Mouse (Mus musculus): ENCODE results near the gene Tfpi2.

The Tfpi2 gene

DNA sequence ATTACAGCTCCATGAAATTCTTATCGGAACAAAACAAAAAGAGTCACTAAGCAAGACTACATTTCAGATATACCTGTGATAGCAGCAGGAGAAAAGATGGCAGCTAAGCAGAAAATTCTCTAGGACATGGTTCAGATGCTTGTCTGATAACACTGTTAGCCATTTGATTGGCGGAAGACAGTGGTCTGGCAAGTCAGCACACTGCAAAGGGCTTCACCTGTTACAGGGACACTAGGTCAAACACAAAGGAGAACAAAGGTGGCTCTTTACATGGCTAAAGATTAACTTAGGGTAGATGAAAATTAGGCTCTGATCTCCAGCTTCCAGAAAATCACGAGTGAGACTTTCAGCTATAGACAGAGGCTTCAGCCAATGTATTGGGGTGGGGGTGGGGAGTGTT lies at the start of gene Tfpi2:
TSS of gene Tfpi2 (minus strand) at position 170 of the 400 bp plus-strand sequence.
- no peak for DNase-seq (ENCODE audit: low spot score in 2 of 2)

DNA sequence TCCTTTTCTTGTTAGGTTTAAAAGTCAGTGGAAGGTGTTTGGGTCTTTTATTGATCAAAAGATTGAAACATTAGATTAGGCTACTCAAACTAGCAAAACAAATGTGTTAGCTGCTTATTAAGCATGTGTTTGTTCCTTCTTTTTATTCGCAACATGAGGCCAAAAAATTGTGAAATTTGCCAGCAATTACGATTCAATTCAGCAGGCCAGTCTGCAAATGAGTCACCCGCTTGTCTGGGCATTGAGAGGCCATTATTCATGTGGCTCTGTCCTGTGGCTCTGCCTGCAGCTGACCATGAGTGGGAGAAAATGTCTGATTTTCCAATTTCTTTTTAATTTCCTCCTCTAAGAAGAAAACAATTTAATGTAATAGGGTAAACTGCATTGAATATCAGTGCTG lies 42.2 kb upstream of the Tfpi2 start:
- DNase-seq (ENCODE audit: low spot score in 2 of 2): no peak

DNA sequence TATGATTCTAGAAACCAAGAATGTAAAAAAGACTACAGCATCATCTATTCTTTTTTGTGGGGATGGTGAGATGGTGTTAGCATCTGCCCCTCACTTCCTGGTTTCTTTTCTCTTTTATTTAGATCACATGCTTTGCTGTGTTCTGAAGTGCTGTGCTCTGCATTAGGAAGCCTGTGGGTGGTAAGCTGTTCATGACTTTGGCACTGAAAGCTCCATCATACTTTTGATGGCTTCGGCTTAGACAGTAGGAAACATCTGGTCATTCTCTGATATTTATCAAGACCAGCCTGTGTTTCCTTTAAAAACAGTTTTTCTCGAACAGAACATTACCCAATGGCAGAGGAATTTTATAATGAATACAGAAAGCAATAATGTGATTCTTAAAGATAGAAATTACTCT lies 37.6 kb upstream of the Tfpi2 start:
- no peak for DNase-seq (ENCODE audit: low spot score in 2 of 2)

- no peak for DNase-seq (ENCODE audit: low spot score in 2 of 2)
Observed at GRCm38 (mm10) chr6:4022645-4023044, 33.9 kb upstream of the Tfpi2 start.

GRCm38 (mm10) chr6:4009548-4009947 lies 20.8 kb upstream of the Tfpi2 start:
- no peak for DNase-seq (ENCODE audit: low spot score in 2 of 2)

DNA sequence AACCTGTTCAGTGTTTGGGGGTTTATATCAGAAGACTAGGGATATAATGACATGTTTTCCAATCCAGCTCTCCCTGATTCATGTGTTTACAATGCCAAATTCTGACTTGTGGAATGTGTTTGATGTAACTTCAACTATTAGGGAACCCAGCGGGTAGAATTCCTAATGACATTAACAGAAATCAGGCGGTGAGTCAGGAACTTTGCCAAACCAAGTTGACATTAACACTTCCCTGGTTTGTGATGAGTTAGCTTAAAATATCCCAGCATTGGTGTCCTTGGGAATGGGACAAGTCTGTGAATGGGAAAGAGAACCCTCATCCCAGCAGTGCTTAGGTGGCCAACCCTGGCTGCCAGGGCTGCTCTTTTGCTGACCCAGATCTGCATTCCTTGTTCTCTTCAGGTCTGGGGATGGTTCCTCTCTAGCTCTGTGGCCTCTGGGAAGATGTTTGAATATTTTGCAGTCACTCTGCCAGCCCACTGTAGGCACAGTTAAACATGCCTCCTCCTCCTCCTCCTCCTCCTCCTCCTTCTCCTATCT lies 19.9 kb upstream of the Tfpi2 start:
- no peak for DNase-seq (ENCODE audit: low spot score in 2 of 2)

GRCm38 (mm10) chr6:4004808-4005207 lies 16.1 kb upstream of the Tfpi2 start:
- no peak for DNase-seq (ENCODE audit: low spot score in 2 of 2)

GRCm38 (mm10) chr6:4003890-4004306 lies 15.2 kb upstream of the Tfpi2 start, which contains the start of gene Gng11:
Gene Gng11 (plus strand): TSS chr6:4003904.
- DNase-seq (ENCODE audit: low spot score in 2 of 2): peak in 1 of 2 experiments; percentile 0

DNA sequence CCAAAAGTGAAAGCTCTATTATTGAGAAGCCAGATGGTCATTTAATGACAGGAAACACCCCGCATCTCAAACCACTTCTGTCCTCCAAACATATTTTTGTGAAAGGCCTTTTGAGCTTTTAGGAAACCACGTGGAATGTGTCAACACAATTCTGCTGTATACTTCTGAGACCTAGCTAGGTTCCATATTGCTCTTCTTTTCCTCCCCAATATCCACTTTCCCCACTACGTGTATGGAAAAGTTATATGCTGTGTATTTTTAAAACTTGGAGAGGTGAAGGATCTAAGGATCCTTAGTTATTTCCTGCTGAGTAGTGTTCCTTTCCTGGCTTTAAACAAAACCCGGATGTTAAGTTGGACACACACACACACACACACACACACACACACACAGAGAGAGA lies 14.7 kb upstream of the Tfpi2 start:
- no peak for DNase-seq (ENCODE audit: low spot score in 2 of 2)

- no peak for DNase-seq (ENCODE audit: low spot score in 2 of 2)
Observed at GRCm38 (mm10) chr6:4000716-4001115, 12.0 kb upstream of the Tfpi2 start.

GRCm38 (mm10) chr6:3999296-3999695 lies 10.6 kb upstream of the Tfpi2 start:
- no peak for DNase-seq (ENCODE audit: low spot score in 2 of 2)

DNA sequence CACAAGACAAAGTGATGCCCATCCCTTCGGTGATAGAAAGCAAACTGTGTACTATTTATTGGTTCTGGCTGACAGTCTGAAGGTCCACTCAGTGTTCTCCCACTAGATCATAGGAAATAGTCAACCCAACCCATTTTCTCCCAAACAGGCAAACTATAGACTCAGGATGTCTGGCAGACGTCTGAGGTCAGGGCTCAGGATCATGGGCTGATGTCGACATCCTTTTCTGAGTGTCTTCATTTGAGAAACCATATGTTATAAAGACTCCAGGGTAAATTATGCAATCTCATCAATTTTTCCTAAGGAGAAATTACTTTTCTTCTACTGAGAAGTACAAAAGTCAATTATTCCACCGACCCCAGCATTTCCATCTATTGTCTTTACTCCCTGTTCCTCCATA lies 9.4 kb upstream of the Tfpi2 start:
- no peak for DNase-seq (ENCODE audit: low spot score in 2 of 2)

DNA sequence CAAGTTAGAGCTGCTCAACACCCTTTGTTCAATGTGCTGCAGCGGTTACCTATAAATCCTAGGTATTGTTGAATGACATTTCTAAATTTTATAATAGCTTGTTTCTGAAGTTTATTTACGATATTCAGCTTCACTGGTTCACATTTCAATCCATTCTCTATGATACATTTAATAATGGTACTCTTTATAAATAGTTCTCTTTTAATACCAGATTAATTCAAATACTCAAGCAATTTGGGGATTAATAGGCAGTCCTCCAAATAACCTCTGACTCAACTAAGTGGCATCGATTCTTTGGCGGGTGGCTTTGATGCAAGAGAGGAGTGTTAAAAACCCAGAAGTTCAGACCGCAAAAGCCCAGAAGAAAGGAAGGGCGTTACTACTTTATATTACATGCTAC lies 4.8 kb upstream of the Tfpi2 start, which contains the start of gene Gngt1:
TSS of gene Gngt1 (plus strand) at position 301 of the 400 bp plus-strand sequence.
- no peak for DNase-seq (ENCODE audit: low spot score in 2 of 2)

GRCm38 (mm10) chr6:3982661-3983284 lies 5.9 kb downstream of the Tfpi2 start:
- DNase-seq (ENCODE audit: low spot score in 2 of 2): no peak

DNA sequence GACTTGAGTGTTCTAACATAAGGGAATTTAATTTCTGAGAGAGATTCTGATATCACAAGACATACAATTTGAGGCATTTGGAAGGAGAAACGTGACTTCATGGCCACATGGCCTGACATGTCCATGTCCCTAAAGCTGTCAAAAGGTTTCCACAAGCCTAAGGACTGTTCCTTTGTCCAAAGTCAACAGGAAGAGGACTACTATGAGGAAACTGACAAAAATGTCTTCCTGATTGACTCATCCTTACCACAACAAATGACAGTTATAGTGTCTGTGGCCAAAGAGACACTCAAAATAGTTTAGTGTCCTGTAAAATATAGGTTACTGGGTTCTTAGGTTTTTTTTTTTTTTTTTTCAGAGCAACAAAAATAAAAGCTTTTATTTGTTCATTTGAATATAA lies 15.0 kb downstream of the Tfpi2 start:
- no peak for DNase-seq (ENCODE audit: low spot score in 2 of 2)

DNA sequence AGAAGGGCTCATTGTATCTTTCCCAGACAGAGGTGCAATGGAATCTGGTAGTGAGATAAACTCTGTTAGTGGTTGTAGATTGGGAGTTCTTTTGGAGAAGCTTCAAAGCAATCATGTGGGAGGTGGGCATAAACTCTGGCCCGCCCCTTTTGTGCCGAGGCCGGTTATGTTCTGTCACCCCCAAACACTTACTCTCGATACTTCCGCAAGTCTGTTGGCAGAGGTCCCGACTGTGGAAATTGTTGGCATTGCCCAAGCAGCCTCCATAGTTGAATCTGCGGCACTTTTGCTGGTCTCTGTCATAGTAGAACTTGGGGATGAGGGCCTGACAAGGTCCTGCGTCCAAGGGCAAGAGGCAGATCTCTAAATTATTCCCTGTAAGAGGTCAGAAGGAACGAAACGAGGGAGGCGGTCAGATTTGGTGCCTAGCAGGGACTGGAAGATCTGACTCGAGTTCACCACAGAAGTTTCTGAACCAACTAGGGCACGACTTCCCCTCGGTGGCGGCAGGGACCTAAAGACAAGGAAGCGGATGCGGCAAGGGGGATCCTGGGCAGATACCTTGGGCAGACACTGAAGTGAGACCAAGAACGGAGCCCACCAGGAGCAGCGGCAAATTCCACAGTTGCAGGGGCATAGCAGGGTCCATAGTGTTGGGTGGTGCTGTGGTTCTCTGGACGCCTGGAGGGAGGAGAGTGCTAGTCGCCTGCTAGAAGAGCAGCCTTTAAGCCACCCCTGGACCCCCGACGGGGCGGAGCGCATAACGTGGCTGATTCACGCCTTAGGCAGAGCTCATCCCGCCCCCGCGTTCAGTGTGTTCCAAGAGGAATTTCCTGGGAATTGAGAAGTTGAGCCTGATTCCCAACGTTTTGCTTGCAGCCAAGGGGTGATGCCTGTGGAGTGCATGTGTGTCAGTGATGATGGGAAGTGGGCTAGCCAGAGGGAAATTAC lies 20.8 kb downstream of the Tfpi2 start:
- DNase-seq (ENCODE audit: low spot score in 2 of 2): no peak

DNA sequence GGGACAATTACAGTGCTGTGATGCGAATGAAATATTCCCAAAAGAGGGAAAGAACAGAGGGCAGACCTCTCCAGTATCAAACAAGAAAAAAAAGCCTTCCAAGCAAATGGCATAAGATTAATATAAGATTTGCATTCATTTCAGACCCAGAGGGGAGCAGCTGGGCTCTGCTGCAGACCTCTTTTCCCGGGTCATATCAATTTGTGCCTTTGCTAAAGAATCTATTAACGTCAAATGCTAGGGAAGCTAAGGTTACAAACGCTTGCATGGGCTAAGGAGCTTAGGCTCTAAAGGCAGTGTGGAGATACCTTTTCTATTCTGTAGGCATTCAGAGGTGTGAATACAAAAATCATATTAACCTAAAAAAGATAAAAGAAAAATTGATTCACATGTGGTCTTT lies 33.8 kb downstream of the Tfpi2 start:
- no peak for DNase-seq (ENCODE audit: low spot score in 2 of 2)

DNA sequence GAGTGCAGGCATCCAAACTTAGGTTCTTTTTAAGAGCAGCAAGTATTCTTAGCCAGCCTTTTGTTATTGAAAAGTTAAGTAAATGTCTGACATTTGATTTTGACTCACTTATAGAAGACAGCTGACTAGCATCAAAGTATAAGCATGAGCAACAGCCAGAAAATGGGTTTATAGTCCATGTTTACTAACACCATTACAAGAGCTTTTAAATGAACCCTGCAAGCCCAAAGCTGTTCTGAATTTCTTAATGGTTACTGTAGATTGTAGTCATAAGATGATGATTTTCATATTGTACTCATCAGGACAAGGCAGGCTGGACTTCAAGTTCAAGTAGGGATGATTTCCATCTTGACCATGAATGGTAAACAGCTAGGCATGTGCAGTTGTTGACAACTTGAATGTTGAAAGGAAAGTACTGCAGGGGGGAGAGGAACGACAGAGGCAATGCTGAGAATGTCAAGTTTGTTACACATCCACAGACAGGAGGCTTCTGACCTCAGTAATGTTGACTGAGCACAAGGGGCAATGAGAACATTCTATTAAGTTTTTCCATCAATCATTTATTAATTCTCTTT lies 52.5 kb downstream of the Tfpi2 start:
- no peak for DNase-seq (ENCODE audit: low spot score in 2 of 2)

- DNase-seq (ENCODE audit: low spot score in 2 of 2): no peak
Observed at GRCm38 (mm10) chr6:3935606-3936005, 53.1 kb downstream of the Tfpi2 start.

DNA sequence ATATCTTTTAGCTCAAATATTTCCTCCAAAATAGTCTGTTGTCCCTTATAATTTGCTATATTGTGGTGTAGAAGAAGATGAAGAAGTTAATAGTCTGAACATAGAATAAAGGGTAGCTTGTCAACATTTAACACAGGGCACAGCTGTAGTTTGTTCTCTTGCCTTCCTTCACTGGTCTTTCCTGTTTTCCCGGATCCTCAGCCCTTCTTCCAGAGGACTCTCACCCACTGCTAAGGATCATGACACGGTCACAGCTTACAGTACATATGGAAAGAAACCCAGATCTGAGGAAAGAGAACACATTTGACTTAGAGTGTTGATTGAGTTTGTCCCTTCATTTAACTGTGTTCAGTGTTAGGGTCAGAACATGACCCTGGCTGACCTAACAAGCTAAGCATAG lies 53.7 kb downstream of the Tfpi2 start:
- DNase-seq (ENCODE audit: low spot score in 2 of 2): no peak

DNA sequence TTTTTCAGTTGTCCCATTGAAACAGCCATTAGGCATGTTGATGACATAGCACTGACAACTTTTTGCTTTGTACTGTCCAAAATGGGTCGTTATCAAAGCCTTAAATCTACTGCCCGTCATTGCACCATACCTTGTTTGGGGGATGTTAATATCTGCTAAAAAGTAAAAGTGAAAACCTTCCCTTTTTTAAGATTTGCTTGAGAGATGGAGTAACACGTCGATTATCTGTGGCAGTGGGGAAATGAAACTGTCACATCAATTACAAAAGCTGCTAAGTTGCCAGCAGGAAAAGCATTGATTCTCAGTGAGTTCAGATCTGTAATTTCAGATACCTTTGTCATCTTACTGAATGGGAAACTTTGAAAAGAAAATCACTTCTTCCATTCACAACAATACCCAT lies 62.6 kb downstream of the Tfpi2 start:
- DNase-seq (ENCODE audit: low spot score in 2 of 2): no peak

GRCm38 (mm10) chr6:3922870-3923269 lies 65.8 kb downstream of the Tfpi2 start:
- DNase-seq (ENCODE audit: low spot score in 2 of 2): no peak
